Mouse (Mus musculus): Measurements from ENCODE around the gene Slc6a16.
A peak's percentile ranks its signal among the peaks of the same experiment; 100 is the strongest.

Slc6a16 gene

GRCm38 (mm10) chr7:45216442-45217183 is 24.3 kb upstream of the Slc6a16 start:
- DNase-seq = no peak

- no peak for DNase-seq
Observed at GRCm38 (mm10) chr7:45221680-45222079, 19.2 kb upstream of the Slc6a16 start.

GRCm38 (mm10) chr7:45224826-45225225 is 16.1 kb upstream of the Slc6a16 start:
- no peak for DNase-seq

DNA sequence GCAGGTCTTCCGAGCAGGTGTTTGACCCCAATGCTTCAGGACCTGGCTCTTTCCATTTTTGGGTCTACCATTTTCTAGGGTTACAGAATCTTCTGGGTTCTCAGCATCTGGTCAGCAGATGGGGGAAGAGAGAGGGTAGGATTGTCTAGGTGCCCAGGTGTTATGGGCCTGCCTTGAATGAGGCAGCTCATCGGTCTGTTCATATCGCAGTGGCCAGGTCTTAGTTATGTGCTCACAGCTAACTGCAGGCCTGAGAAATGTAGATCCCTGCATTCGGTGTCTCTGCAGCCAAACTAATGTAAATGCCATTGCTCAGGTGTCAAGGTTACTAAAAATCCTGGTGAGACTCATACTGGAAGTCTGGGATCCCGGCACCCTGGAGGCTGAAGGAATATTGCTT is 14.5 kb upstream of the Slc6a16 start:
- DNase-seq = no peak

GRCm38 (mm10) chr7:45228548-45228947 is 12.3 kb upstream of the Slc6a16 start:
- DNase-seq = no peak

GRCm38 (mm10) chr7:45229046-45229445 is 11.8 kb upstream of the Slc6a16 start:
- DNase-seq = no peak

GRCm38 (mm10) chr7:45229459-45230203 is 11.3 kb upstream of the Slc6a16 start:
- no peak for DNase-seq

DNA sequence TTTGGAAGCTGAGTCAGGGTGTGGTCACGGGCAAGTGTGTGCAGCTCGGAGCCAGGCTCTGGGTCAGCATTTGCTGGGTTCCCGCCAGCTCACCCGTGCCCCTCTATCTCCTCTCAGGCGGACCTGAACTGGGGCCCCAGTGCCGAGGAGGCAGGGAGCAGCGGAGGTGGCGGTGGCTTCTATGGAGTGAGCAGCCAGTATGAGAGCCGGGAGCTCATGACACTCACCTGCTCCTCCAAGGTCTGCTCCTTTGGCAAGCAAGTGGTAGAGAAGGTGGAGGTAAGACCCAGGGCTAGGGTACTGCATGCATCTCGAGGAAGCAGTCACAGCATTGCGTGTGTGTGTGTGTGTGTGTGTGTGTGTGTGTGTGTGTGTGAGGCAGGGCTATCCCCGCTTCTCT is 9.7 kb upstream of the Slc6a16 start:
- DNase-seq = no peak

- no peak for DNase-seq
Observed at GRCm38 (mm10) chr7:45231941-45232340, 8.9 kb upstream of the Slc6a16 start.

DNA sequence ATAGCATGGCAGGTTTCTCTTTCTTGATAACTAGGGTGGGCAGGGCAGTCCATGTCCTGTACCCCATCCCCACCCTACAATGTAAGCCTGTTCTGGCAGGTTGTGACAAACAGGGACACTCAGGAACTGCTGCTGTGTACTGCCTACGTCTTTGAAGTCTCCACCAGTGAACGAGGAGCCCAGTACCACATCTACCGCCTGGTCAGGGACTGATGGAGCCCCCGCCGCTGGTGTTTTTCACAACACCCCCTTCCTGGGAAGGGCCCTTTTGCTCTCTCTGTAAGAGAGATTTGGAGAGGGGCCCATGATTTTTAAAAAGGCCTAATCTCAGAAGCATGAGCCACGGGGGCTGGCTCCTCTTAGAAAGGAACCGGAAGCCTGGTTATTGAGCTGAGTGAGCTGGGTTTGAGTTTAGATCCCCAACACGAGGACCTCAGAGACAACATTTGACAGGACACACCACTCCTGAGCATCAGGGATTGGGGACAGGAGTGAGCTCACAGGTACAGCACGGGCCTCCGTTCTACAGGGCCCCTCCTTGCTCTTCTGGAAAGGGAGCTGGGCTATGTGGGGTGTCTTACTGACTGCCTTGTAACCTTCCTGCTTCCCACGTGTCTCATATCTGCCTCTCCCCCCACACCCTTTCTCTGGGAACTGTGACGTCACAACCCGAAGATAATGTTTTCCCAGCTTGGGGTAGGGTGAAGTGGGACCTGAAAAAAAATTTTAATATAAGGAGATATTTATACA is 8.0 kb upstream of the Slc6a16 start:
- DNase-seq = no peak

DNA sequence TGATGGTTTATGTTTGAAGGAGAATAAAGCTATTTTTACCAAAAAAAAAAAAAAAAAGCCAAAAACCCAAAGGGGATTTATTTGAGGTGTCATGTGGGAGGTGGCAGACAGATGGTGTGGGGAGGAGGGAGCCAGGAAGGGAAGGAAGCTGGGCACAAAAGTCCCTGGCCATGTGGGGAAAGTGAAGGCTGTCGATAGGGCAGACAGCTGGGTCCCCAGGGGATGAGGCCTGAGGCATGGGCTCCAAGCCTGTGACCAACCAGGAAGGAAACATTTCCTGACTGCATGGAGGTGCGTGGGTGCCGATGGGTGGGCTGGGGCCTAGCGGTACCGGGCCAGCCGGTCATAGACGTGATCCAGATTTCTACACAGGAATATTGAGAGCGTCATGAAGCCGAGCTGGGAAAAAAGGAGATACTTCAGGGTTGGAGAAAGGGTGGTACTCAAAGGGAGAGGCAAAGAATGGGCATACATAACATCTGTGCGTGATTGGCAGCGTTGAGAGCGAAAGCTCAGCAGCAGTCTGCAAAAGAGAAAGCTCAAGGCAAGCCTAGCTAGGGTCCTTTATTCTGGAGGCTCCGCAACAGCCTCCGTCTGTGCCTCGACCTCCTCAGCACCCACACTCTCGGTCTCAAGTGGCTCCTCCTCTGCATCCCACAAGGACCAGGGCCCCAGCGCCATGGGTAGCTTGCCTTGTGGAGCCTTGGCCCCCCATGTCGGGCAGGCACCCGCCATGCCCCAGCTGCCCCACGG is 7.1 kb upstream of the Slc6a16 start:
- no peak for DNase-seq

DNA sequence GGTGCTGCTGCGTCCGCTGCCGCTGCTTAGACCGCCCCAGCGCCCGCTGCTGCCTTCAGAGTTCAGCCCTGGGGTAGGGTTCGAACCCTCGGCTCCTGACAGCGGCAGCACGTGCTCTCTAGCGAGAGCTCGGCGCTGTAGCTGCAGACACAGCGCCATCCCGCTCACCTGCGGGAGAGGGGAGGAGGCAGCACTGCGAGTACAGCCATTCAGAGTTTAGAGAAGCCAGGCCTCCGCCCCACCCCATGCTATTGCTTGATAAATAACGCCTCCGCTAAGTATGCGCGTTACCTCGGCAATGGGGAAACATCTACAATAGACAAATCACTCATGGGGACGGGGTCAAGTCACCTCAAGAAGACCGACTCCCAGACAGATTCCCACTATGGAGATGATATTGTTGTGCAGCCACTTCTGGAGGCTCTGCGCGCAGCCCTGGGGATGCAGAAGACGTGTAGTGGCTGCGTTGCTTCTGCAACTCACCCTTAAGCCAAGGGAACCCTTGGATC is 6.5 kb upstream of the Slc6a16 start:
- DNase-seq = no peak

DNA sequence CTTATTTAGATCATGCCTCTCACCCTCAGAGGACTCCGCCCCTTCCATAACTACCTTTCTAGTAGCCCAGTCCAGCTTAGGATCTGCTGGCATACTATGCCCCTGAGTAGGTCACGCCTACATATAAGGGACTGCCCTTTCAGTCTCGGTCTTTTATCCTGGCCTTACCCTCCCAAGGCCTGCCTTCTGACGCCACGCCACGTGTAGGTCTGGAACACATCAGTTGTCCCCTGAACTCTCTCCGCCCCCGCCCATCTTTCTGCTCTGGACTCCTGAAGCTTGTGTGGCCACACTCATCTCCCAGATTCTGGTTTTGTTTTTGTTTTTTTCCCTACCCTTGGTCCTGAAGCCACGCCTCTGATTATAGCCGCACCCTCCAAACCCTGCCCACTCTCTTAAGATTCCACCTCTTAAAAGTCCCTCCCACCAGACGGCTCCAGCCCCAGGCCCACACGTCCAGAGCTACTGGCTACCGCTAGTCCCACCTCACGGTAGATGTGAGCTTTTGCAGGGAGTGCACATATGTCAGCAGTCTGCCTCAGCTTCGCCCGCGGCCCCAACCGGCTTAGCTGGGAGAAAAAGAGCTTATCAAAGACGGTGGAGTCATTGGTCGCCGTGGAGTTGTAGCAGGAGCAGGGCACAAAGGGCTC is 5.8 kb upstream of the Slc6a16 start:
- no peak for DNase-seq

DNA sequence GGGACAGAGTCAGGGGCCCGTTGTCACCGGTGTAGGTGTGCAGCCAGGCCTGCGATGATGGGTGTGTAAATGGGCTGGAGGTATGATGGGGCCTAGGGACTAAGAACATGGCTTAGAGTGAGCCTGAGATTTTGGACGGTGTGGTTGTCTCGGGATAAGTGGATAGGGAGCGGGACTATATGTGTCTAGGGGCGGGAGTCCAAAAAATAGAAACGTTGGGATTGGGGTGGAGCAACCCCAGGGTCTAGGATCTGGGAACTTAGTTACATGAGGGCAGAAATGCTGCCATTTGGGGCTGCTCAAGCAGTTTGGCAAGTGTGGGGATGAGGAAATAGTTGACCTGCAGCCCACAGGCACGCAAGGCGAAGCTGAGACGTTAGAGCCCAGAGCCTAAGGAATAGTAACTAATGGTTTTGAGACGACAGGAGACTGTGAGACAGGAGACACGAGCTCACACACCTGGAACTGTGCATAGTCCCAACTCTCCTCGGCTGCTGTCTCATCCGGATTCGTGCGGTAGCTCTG is 5.2 kb upstream of the Slc6a16 start:
- no peak for DNase-seq

- peak; percentile 19 for DNase-seq
Observed at GRCm38 (mm10) chr7:45237747-45238699, 2.9 kb upstream of the Slc6a16 start.

DNA sequence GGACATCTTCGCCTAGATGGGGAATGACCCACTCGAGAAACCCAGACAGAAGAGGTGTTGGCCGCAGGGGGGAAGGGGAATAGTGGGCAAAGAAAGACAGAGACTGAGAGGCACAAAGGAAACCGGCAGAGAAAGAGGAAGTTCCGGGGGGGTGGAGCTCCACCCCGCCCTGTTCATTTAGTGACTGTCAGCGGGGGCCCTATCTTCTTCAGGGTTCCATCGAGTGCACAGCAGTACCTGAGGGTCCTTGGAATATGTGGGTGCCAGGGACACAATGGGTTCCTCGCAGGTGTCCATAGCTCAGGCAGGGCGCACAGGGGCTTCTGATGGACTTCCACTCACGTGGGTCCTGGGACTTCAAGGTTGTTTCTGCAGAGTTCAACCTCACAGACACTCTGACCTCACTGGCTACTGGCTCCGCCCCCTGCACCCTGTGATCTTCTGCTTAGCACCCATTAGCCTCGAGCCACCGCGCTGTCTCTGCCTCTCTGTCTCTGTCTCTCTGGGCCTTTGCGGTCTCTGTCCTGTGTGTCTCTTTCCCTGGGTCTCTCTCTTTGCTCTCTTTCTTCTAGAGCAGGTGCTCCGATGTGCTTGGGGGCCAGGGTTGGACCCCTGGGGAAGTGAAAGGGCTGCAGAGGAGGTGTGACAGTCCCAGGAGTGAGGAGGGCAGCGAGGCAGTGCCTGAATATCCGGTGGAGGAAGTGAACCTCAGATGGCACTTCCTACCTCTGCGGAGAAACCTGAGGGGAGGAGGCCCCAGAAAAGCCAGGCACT is 2.0 kb upstream of the Slc6a16 start, which contains the start of gene Cd37:
Gene Cd37 (minus strand): TSS at position 393 of the 774 bp plus-strand sequence.
- peak; percentile 83 for DNase-seq

DNA sequence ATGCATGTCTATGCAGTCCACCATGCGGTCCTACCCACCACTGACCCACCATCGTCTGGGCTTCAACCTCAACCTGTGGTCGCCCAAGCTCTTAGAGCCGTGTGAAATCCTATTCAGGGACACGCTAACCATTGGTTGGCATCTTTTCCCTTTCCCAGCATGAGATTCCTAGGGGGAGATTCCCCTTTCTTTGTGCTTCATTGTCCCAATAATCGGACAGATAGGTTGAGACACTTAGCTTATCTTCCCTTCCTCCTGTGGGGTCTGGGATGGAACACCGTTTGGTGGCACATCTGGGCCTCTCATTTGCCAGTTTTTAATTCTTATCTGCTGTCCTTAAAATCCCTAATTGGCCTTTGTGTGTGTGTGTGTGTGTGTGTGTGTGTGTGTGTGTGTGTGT is 776 bp upstream of the Slc6a16 start:
- no peak for DNase-seq

DNA sequence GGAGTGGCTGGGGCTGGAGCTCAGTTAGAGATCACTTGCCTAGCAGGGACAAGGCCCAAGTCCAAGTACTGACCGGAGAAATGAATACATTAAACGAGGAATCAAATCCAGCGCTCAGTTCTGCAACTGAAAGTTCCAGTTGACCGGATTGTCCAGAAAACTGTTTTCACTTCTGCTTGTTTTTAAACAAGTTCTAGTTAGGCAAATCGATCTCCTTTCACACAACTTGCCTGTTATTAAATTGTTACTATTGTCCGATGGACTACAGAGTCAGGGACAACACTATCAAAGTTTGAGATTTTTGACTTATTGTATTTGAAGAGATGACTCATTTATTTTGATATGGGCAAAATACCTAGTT is 484 bp downstream of the Slc6a16 start:
- DNase-seq = no peak

- DNase-seq = no peak
Observed at GRCm38 (mm10) chr7:45247666-45248065, 6.8 kb downstream of the Slc6a16 start.

DNA sequence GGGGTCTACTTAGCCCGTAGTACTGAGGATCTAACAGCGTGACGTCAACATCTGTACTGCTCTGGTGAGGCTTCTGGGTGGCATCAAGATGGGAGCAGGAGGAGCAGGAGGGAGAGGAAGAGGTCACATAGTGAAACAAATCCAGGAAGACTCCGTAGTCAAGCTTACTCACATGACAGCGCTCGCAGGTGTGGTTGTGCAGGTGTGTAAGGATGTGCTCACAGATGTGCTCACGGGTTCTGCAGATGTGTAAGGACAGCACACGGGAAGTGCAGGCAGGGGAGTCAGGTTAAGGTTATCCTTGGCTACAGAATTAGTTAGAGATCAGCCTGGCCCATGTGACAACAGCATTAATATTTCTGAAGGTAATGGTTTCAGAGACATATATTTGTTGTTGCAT is 12.9 kb downstream of the Slc6a16 start:
- no peak for DNase-seq
